Mouse (Mus musculus) cerebellum, postnatal 4 days (tissue): ENCODE results near the gene Tchp.

Source experiments
- DNase-seq, 2 experiments: peaks; one replicate each; pipeline ENCODE4 v3.0.0; 2022; ENCODE audit warnings: low spot score in 2 of 2, mixed read lengths in 1 of 2

Tchp gene

DNA sequence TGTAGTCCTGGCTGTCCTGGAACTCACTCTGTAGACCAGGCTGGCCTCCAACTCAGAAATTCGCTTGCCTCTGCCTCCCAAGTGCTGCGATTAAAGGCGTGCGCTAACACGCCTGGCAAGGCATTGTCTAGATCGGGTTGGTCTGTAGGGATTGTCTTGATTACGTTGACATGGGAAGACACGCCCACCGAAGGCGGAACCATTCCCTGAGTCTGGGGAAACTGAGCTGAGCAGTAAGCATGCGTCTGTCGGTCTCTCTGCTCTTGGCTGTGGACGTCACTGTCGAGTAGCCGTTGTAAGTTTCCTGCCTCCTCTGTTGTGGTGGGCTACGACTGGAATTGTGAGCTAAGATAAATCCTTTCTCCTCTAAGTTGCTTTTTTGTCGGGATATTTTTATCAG is 10.6 kb upstream of the Tchp start:
- DNase-seq = no peak

DNA sequence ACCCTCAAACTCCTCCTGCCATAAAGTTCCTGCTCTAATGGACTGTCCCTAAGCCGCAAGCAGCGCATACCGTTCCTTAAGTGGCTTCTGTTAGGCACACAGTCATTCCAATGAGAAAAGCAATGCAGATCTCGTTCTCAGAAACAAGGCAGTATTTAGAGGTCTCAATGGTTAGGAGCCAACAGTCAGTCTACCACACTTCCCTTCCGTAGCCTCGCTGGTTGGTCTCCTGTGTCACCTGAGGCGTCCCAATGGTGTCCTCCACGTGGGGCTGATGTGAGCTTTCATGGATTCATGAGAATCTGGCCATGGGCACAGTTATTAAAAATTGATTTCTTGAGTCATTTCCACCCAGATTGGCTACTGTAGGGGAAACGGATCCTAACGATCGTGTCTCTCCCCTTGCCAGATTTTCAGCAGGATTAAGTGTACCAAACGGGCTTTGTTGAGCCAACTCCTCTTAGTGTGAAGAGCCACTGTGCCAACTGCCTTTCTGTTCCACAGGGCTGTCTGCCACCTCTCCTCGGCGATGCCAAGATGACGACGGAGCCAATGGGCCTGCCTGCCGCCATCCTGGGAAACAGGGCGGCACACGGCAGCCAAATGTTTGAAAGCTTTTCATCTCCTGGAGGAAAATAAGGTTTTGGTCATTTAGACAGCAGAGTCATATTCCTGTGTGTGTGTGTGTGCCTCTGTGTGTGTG is 9.4 kb upstream of the Tchp start:
- DNase-seq = peak; percentile 55 to 88

DNA sequence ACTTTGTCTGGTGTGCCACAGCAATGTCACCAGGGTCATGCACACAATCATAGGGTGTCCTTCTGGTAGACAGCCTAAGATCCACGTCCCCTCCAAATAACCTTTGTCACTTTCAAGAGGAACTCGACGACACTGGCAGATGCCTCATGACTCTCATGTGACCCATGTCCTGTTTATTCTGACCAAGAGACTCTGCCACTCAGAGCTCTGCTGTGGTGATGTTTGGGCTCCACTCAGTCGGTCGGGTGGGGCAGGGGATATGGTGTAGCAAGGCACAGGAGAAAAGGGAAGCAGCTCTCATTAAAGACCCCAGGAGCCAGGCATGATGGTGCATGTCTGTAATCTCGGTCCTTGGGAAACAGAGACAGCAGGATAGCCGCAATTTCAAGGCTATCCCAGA is 8.5 kb upstream of the Tchp start:
- no peak for DNase-seq

DNA sequence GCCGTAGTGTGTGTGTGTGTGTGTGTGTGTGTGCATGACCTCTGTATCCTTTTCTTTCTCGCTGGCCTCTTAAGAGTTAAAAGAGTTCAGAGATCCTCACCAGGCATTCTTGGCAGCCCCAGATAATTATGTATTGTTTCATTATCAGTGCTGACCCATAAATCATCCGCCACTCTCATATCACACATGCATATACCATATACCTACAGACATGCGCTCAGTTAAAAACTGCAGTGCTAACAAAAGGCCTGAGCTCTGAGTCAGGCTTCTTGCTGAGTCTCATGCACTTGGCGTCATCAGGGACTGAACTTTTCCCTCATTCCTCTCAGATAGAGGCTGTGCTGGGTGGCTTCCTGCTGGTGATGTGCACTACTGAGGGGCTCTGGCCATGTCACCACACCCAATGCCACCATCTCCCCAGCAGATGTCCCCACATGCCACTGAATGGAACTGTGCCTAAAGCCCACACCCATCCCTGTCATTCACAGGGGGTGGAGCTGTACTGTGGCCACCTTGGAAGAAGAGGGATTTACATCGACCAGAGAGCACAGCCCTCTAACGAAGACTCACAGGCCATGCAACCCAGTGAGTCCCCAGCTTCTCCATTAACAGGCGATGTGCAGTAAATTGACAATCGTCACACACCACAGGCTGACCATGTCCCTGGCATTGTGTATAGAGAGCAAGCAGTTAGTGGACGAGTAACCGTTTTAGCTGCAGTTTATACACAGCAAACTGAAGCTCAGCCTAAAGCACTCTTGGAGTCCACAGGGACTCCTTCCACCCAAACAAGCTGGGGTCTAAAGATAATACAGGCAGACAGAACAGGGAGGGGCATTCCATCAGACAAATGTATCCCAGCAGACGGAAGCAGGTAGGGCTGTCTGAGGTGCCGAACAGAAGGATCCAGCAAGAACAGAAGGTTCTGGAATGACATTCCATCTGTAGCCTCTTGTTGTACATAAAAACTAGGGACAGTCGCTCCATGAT is 4.9 kb upstream of the Tchp start:
- peak in 1 of 2 experiments; percentile 44 for DNase-seq

DNA sequence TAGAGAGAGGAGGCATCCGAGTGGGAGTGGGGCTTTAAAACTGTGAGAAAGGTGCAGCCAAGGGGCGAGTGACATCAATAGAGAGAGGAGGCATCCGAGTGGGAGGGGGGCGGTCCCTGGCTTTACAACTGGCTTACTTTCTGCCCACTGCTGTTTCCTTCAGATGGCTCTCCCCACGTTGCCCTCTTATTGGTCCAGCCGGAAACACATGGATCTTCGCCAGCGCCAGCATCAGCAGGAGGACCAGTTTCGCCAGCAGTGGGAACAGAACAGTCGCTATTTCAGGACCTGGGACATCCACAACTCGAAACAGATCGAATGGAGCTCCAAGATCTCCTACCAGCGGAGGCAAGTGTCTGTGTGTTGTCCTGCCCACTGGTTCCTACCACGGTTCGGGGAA is 931 bp downstream of the Tchp start:
- DNase-seq = peak in 1 of 2 experiments; percentile 51

DNA sequence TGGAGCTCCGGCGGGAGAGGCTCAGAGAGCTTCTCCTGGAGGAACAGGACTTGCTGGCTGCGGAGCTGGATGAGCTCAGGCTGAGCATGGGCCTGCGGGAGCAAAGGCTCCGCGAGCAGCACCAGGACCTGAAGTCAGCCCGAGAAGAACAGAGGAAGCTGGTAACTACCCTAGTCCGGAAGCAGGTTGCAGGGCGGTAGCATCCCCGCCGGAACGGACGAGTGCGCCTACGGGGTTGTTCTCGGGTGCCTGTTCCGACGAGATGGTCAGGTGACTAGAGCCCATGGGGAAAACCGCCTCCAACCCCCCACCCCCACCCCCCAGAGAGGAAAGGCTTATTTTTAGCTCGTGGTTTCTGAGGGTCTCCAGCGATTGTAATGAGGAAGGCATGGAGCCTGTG is 1.8 kb downstream of the Tchp start:
- no peak for DNase-seq

DNA sequence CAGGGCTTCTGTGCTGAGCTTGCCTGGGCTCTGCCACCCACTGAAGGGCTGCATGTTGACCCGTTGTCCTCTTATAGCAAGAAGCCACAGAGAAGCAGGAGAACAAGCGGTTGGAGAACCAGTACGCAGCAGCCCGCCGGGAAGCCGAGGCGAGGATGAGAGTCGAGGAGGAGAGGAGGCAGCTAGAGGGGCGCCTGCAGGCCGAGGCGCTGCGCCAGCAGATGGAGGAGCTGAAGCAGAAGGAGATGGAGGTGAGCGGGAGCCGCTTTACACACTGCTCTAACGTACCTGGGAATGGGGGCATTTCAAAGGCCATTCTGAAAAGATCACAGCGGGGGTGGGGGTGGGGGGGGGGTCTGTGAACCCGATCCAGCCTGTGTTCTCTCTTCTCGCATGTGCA is 7.0 kb downstream of the Tchp start:
- no peak for DNase-seq

DNA sequence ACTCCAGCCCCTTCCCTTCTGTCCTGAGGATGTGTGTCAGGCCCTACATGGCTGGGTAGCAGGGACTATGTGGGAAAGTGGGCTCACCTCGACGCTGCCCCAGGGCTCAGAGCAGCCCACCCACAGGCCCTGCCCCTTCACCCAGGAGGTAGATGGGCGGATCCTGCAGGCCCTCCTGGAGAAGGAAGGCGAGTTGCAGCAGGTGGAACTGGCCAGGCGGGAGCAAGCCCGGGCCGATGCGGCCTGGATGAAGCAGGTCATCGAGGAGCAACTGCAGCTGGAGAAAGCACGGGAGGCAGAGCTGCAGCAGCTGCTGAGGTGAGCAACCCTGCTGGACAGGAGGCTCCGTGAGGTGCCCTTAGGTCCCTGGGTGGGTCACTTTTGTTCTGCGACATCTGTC is 9.7 kb downstream of the Tchp start:
- no peak for DNase-seq

DNA sequence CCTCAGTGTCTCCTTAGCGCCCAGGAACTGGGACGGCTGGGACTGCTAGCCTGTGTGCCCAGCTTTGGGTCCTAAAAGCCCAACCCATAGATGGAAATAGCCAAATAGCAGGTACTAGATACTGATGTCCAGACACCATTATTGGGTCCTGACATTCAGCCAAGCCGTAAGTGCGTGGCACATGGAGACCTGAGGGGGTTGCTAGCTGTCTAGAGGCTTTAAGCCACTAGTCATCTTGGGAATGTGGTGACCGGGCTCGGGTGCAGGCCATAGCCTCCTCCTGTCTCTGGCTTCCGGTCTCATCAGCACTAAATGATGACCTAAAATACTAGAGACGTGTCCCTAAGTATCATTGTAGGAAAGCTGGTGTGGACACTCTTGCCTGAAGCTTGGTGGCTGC is 10.4 kb downstream of the Tchp start:
- no peak for DNase-seq

DNA sequence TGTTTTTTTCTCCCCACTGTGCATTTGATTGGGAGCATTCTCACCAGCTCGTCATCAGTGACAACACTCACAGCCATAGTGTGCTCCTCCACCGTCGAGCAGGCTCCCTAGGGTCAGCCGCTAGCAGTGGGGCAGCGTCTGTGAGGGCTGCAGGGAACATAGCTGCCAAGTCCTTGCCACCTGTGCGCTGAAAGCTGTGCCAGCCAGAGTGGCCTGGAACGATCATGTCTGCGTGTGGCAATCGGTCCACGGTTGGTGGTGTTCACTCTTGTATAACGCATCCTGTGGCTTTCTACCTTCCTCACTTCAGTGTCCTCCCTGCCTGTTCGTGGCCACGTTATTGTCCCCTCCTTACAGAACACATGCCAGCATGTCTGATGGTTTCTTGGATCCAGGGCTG is 10.9 kb downstream of the Tchp start:
- peak in 1 of 2 experiments; percentile 70 for DNase-seq

DNA sequence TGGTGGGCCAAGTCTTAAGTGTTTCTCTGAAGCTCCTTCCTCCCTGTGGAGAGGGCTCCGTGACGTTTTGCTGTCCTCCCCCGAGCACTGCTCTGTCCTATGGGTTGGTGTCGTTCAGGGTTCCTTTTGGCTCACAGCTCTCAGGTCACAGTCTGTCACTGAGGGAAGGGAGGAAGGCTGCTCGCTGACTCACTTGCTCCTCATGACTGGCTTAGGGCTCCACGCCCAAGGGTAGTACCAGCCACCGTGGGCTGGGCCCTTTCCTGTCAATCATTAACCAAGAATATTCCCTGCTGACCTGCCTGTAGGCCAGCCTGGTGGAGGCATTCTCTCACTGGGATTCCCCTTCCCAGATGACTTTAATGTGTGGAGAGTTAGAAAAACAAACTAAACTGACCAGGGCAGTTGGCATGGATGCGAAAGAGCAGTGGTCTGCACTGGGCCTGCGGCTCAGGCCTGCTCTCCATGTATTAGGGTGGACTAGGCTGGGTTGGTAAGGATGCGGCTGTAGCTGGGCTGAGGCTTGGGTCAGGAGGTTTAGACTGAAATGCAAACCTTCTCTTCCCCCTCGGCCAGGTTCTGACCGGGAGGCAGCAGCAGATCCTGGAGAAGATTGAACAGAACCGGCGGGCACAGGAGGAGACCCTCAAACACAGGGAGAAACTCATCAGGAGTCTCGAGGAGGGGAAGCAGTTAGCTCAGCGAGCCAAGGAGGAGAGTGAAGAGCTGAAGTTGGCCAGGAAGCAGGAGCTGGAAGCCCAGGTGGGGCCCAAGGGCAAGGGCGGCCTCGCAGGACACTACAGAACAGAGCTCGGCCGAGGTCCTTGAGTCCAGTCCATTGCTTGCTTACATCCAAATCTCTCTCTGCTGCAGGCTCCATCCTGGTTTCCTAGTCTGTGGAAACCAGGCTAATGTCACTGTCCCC is 11.7 kb downstream of the Tchp start:
- DNase-seq = no peak

DNA sequence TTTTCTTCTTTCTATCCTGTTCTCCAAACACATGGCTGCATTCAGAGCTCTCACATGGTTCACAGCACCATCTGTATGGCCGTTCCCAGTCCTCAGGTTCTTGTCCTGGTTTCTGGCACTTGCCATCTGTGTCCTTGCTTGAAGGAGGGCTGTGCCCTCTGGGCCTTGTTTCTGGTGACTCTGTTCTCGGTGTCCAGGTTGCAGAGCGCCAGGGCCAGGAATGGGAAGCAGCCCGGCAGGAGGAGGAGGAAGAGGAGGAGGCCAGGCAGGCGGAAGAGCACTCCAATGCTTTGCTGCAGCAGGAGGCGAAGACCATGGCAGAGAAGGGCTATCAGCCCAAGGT is 12.3 kb downstream of the Tchp start:
- no peak for DNase-seq

DNA sequence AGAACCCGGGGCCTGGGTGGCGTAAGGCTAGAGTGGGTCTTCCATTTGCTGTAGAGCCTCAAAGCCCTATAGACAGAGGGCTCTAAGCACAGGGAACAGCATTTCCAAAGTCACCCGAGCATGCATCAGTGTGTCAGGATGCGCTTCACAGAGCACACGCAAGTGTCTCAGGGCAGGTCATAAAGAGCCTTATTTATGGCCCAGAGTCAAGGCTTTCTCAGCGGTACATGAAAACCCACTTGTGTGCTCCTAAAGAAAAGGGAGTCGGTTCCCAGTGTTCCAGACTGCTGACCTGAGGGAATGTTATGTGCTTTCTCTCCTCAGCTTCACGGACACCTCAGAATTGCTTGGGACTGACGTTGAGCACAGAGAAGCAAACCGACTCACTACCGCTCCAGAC is 13.2 kb downstream of the Tchp start:
- no peak for DNase-seq

DNA sequence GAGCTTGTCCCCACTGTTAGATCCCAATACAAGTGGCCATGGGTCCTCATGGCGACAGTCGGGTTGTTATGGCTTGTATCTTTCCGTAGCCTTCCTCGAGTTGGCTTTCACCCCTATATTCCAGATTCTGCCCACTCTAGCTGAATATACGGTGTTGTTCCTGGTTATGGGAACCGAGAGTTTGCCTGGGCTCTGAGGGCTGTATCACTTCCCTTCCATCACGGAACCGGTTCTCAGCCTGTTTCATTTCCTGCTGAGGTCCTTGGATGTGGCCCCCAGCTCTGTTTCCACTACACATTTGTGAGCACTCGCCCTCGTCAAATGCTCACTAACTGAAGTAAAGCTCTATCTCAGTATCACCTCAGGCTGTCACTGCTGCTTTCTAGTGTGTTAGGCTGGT is 14.4 kb downstream of the Tchp start:
- no peak for DNase-seq

DNA sequence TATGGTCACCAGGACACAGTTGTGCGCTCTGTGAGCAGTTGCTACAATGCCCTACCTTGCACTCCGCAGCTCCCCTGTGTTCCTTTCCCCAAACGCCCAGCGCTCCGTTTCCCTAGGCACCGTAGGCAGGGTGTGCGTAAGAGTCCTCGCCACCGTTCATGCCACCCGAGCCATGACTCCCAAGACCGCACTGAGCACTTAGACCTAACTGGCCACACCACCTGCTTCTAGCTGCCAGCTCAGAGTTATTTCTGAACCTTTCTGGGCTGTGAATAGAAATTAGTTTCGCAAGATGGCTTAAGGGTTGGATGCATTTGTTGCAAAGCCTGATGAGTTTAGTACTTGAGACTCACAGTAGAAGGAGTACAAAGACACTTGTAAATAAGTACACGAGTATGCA is 15.3 kb downstream of the Tchp start:
- no peak for DNase-seq

DNA sequence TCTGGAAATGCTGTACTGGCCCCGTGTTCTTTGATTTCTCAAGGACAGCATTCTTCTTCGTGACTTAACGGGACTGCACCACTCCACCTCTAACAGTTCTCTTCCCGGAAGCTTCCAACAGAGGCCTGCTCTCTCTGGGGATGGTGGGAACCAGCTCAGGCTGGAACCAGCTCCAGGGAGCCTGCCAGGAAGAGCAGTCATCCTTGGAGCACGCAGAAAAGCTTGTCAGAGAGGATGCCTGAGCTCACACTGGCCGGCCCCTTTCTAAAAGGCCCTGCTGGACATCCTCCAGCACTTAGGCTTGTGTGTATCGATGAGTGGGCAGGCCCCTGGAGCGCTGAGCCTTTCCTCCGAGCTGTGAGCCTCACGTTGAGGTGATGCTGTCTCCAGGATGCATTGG is 20.6 kb downstream of the Tchp start:
- DNase-seq = no peak

DNA sequence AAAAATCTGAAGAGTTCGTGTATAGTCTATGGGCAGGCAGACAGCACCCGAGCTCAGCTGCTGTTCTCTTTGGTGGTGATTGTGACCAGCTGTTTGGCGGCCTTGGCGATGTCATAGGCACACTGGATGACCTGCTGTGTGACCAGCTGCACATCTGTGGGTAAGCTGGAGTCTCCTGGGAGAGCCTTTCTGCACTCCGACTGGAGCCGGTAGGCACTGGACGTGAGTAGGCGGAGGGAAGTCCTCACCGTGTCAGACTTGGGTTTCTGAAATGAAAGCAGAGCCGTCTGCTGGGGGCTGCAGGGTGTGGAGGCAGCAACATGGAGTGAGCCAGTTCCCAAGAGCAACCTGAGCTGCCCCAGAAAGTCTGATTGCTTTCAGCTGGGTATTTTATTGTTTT is 22.6 kb downstream of the Tchp start:
- no peak for DNase-seq

DNA sequence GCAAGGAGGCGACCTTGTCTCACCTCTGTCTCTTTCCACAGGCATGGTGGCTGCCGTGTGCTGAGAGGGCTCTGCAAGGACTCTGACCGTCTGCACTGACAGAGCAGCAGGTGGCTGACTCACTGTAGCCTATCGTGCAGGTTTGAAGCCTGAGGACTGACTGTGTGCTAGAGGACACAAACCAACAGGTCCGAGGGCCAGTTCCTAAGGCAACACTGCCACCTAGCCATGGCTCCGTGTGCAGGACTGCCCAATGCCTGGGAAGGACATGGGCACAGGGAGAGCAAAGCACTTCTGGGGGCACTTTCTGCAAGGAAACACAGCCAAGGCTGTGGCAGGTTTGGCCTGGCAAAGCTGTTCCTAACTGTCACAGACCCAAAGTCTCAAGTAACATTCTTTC is 23.9 kb downstream of the Tchp start:
- no peak for DNase-seq

DNA sequence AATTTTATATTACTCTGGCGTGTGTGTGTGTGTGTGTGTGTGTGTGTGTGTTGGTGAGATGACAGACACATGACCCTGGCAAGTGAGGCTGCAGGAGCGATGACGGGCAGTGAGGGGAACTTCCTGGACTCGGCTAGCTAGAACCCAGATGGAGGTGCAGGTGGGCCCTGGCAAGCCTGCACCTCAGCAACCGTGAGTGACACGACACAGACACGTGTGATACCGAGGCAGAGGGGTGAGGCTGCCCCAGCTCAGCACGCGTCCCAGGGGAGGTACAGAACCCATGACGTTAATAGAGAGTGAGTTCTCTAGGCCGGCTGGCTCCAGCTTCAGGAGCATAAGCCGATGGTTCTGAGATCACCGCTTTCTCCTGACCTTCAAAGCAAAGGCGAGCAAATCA is 24.4 kb downstream of the Tchp start:
- DNase-seq = no peak

DNA sequence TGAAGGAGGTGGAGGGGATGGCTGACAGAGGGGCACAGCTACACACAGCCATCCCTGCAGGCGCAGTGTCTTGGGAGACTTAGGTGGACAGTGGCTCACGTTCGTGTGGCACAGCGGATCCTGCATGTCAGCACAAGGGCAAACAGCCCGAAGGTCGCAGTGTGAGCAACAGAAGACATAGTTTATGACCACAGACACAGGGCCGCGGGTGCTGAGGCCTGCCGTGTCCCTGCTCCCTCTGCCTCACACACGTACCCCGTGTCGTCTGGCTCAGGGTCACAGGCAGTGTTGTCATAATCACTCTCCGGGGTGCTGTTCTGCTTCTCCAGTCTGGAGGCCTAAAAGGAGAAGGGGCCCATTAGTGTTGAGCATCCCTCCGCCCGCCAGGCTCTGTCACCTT is 26.0 kb downstream of the Tchp start:
- DNase-seq = no peak

DNA sequence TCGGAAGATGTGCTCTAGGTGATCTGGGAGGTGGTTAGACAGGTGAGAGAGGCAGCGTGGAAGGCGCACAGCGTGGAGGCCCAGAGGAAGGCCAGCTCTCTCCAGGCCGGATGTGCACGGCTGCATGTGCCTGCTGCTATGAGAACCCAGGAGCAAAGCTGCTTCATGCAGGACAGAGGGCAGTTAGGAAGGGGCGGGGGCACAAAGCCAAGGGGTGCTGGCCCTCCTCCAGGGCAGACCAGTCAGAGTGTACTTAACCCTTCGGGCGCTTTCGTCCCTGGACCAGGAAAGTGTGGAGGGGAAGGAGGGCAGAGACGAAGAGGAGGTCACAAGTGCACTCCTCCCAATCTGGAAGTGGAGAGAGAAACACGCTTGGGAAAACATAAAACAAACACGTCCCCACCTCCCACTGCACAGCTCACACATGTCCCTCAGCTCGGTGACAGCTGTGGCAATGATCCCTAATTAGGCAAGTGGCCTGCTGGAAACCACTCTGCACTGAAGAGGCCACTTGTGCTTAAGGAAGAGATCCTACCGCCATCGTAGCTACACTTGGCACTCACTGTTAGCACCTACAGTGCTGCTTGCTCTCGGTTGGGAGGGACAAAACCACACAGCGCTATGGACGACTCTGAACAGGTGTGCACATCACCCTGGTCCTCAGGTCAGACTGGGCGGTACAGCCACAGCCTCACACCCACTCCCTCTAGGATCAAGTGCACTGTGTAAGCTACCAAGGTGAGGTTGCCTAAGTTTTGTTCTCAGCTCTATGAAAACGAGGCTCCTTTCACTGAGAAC is 29.7 kb downstream of the Tchp start:
- peak in 1 of 2 experiments; percentile 80 for DNase-seq
